Mouse (Mus musculus) naive thymus-derived CD4-positive, alpha-beta T cell, adult 2 months (primary cell): ENCODE measurements around the gene Pnisr.

ENCODE experiments used
- DNase-seq: peaks from one replicate; pipeline ENCODE4 v3.0.0-alpha.2; 2011; ENCODE audit warnings: low read depth

Pnisr gene

GRCm38 (mm10) chr4:21847481-21848286 lies at the start of gene Pnisr:
Gene Pnisr, plus strand, starts transcription at chr4:21847583.
- DNase-seq = peak; percentile 98

DNA sequence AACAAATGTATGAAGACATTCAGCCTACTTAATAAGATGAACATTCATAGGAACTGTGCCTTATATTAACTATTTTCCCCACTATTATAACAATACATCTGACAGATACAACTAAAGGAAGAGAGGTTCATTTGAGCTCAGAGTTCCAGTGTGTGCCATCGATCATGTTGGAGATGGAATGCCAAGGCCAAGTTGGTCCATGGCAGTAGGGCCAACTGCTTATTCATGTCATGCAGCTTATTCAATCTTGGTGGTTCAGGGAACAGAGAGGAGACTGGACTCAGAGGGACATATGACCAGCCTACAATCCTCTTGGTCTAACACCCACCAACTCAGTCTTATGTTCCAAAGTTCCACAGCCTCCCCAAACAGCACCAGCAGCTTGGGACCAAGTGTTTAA lies 46.4 kb upstream of the Pnisr start:
- no peak for DNase-seq

DNA sequence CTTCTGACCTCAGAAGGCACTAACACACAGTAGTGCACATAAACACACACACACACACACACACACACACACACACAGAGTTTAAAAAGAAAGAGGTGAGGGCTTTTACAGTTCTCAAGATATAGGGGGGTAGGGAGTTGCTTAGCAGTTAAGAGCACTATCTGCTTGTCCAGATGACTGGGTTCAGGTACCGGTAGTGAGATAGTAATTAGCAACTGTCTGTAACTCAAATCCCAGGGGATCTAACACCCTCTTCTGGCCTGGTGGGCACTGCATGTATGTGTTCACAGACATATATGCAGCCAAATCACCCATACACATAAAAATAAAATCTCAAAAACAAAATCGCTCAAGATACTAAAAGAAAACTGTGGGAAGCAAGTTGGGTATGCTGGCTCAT lies 45.8 kb upstream of the Pnisr start:
- DNase-seq = no peak

DNA sequence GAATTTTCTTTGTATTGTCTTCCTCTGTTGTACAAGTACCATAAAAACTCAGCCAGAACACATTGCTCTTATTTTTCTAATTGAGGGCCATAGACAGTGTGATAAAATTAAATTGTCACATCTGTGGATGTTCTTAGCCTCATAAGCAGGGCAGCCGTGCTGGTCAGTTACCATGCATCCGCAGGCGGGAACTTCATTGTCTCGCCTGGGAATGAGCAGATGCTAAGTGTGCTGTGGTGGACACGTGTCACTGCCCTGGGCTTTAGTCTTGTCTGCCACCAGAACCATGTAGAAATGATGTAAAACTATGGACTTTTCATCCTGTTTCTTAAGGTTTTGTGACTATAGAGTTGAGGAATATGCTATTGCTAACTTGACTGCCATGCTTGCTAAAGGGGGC lies 40.2 kb upstream of the Pnisr start:
- no peak for DNase-seq

GRCm38 (mm10) chr4:21810608-21811007 lies 36.8 kb upstream of the Pnisr start:
- DNase-seq = no peak

DNA sequence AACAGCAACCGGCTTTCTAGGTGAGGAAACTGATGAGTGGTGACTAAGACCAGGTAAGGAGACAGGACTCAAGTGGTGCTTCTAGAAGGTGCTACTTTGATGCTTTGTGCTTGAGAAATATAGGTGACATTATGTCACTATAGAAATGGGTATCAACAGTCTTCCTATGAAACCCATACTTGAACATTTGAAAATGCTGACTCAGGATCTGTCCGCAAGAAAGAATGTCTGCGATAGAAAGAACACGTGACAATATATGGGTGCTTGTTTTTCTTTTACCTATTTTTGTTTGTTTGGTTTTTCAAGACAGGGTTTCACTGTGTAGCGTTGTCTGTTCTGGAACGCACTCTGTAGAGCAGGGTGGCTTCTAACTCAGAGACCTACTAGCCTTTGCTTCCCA lies 34.7 kb upstream of the Pnisr start:
- no peak for DNase-seq

DNA sequence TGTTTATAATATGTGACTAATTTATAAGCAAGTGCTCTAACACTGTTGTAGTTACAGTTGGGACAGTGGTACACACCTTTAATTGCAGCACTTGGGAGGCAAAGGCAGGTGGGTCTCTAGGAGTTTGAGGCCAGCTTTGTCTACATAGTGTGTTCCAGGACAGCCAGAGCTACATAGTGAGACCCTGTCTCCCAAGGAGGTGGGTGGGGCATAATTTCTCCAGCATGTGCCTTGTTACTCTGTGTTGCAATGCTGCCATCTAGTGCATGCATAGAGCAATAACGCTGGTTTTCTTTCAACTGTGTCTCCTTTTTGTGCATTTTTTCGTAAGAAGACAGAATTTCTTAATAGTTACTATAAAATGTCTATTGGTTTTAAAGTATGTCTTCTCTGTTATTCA lies 33.4 kb upstream of the Pnisr start:
- DNase-seq = peak; percentile 74

- DNase-seq = no peak
Measured at GRCm38 (mm10) chr4:21826616-21827015, 20.8 kb upstream of the Pnisr start.

DNA sequence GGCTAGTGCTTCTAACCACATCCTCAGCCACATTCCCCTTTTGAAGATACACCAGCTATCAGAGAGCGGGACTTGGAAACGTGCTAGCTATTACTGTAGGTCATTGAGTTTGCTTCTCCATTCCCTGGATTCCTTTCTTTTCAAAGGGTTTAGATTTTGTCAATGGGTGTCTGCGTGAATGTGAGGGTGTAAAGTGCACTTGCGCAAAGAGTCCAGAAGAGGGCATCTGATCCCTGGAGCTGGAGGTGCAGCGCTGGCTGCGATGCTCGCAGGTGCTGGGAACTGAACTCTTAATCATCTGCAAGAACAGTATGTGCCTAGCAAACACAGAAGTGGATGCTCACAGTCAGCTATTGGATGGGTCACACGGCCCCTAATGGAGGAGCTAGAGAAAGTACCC lies 14.5 kb upstream of the Pnisr start:
- DNase-seq = no peak

DNA sequence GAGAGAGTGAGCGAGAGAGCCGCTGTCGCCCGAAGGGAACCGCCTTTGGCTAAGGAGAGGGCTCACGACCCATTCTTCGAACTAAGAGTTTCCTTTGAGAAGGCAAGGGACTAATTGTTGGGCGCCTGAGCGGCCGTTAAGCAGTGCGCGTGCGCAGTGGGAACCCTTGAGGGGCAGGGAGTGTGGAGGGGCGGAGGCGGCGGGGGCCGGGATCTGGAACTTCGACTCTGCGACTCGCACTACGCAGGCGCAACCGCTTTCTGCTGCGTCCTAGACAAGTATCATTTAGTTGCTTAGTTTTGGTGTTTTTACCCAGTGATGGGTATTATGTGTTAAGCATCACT lies 876 bp downstream of the Pnisr start:
- DNase-seq = peak; percentile 94

- DNase-seq = no peak
Measured at GRCm38 (mm10) chr4:21857481-21857880, 10.1 kb downstream of the Pnisr start.

DNA sequence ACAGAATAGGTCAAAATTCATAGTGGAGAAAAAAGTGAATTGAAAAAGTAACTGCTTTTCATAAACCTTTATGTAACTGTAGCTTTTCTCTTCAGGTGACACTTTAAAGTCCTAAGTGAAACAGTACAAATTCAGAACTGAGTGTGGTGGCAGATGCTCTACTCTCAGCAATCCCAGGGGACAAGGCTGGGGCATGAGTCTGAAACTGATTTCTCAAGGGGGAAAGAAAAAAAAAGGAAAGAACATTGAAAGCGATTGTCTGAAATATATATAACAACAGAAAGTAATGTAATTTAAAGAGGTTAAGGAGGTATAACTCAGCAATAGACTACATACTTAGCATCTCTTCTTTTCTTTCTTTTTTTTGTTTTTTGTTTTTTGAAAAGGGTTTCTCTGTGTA lies 17.8 kb downstream of the Pnisr start:
- DNase-seq = no peak

DNA sequence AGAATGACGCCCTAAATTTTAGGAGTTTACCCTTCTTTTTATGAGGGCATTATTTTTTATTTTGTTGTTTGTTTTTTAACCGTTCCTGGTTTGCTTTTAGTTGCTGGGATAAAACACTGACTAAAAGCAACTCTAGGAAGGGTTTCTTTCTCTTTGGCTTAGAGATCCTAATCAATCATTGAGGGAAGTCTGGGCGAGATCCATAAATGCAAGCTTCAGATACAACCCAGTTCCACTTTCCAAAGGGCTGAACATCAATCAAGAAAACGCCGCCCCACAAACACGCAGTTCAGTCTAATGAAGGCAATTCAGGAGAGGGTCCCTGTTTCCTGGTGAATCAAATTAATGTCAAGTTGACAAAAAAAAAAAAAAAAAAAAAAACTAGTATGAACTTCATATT lies 31.4 kb downstream of the Pnisr start:
- DNase-seq = no peak

- peak; percentile 82 for DNase-seq
Measured at GRCm38 (mm10) chr4:21879565-21880220, 32.3 kb downstream of the Pnisr start, which contains the start of gene Coq3. Gene Coq3, plus strand, starts transcription at chr4:21879673.

DNA sequence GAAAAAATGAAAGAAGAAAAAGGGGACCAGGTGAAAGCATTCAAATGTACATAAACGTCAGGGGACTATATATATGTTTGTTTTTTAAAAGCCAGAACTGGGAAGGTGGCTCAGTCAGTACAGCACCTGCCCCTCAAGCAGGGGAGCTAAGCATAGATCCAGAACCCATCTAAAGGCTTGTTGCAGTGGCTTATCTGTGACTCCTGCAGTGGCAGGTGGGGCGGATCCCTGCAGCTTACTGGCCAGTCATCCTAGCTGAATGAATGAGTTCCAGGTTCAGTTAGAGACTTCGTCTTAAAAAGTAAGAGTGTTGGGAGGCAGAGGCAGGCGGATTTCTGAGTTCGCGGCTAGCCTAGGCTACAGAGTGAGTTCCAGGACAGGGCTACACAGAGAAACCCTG lies 35.4 kb downstream of the Pnisr start:
- no peak for DNase-seq

DNA sequence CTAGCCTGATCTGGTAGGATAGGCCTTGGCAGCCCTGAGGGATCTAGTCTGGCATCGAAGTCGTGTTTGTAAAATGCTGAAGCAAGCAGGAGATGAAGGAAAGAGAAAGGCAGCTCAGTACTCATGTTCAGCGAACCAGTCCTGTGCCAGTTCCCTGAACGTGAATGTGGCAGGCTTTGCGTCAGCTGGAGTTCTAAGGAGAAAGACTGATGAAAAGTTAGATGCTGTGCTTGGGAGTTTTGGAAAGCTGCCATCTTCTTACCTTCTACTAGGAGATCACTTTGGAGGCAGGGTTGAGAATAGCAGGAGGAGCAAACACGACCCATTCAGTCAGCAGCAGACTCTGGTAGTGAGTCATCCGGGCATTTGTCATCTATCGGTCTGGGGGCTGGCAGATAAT lies 38.4 kb downstream of the Pnisr start:
- no peak for DNase-seq
